Mouse (Mus musculus) liver, embryonic 14.5 days (tissue): ENCODE data around the gene Lin28b.

Experiments used
- CTCF ChIP-seq: IDR thresholded peaks from 2 replicates; pipeline ENCODE4 v1.5.1; 2016; ENCODE audit warnings: antibody characterized with exemption, low read depth, control low read depth
- EP300 ChIP-seq: IDR thresholded peaks from 2 replicates; pipeline ENCODE4 v1.6.1; 2016; ENCODE audit warnings: antibody characterized with exemption, low read depth

DNA sequence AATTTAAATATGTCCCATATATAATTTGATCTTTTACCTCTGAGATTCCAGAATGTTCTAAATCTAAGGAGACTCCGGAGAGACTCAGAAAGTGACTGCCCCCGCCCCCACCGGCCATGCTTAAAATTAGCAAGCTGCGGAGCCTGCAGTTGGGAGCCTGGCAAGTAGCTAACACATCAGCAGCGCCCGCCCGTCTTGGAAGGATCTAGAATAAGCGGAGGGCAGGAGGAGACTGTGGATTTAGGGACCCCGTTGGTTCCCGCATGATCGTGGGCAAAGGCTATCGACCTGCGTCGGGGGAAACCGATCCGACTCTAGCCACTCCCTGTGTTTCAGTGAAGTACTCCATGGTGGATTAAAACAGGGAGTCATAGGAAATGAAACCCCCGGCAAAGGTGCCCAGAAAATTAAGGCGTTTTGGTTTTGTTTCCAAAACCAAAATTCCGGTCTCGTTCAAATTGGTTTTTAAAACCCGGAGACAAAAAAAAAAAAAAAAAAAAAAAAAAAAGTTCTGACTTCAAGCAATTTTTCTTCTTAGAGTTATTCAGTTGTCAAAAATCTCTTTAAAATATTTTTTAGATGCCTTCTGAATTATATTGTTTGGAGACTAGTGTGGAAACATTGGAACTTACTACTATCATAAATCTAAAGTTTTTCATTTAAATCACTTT, 12.4 kb downstream of the Lin28b start:
- TF ChIP-seq CTCF (no peak), EP300 (no peak)
